Mouse (Mus musculus): ENCODE results near the gene Kdelr3.

DNA sequence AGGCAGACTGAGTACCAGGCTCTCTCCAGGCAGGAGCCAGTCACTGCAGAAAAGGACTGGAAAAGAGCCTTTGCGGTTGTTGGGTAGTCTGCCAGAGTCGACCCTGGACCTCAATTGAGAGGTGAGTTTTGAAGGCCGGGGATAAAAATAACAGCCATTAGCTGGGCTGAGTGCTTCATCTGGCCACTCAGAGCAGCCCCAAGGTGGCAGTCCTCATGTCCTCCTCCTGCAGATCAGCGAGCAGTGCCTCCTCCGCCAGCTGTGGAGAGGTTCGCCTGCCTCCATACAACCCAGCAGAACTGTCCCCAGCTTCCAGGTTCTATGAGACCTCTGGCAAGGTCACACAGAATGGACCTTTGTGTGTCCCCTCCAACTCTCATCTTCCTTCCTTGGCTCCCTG is 39.0 kb upstream of the Kdelr3 start:
- no peak for TF ChIP-seq CTCF (IDR thresholded peaks at IDR 0.05; ENCODE audit: borderline replicate concordance, insufficient read depth, low read length)
- TF ChIP-seq POLR2A (IDR thresholded peaks at IDR 0.05; ENCODE audit: low read depth, low read length), result no peak
